Mouse (Mus musculus): ENCODE measurements around the gene Rnf169. TPM values are rescaled to one million over a fixed set of nuclear protein-coding genes. Genes with fewer than 3 reads are reported as not detected.

The Rnf169 gene
- polyA plus RNA-seq, 1 experiment from 2014 or later, result 5.5 TPM

- no peak for ATAC-seq
- Histone ChIP-seq H3K4me2 (ENCODE audit: low read length) (no peak overlapping the region), H3K27me3 (replicated peaks; ENCODE audit: control insufficient read depth, insufficient read depth, low read length) (peaks cover 5% of the 10 kb centered on the region; the same call in 1 of the 2 replicates), H3K9me3 (ENCODE audit: control insufficient read depth, low read length) (no peaks in the 10 kb centered on the region), H3K4me1 (replicated peaks; ENCODE audit: control insufficient read depth, insufficient read depth, low read length) (peaks cover 13% of the 10 kb centered on the region), H3K36me3 (ENCODE audit: control insufficient read depth, insufficient read depth) (no peaks in the 10 kb centered on the region), H3K9ac (replicated peaks; ENCODE audit: low read depth, low read length) (no peak overlapping the region), H3K27ac (ENCODE audit: low read length) (no peak overlapping the region), H3K4me3 (replicated peaks; ENCODE audit: low read length) (no peak overlapping the region)
- 86% methylated on average over 10 of the region's 10 CpGs for WGBS
Observed at GRCm38 (mm10) chr7:99914316-99914715, 65.9 kb downstream of the Rnf169 start.

DNA sequence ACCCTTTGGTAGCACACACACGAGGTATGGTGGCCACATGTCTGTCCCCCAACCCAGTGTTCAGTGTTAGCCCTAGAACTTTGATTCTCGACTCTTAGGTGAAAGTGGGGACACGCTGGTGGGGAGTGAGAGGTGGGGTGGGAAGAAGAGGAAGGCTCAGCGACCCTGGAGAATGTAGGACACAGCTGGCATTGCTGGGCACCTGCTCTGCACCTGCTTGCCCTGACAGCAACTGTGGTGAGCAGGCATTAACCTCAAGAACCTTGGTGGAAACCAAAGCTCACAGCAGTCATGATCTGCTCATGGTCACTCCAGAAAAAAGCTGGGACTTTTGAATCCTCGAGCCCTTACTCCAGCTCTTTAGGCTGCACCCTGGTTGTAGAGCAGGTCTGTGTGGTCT lies 69.2 kb downstream of the Rnf169 start:
- Histone ChIP-seq H3K9me3 (ENCODE audit: control insufficient read depth, low read length) (no peaks in the 10 kb centered on the region), H3K4me3 (replicated peaks; ENCODE audit: low read length) (no peak overlapping the region), H3K9ac (replicated peaks; ENCODE audit: low read depth, low read length) (no peak overlapping the region), H3K27me3 (replicated peaks; ENCODE audit: control insufficient read depth, insufficient read depth, low read length) (no peaks in the 10 kb centered on the region), H3K36me3 (ENCODE audit: control insufficient read depth, insufficient read depth) (no peaks in the 10 kb centered on the region), H3K4me1 (replicated peaks; ENCODE audit: control insufficient read depth, insufficient read depth, low read length) (no peaks in the 10 kb centered on the region), H3K4me2 (ENCODE audit: low read length) (no peak overlapping the region), H3K27ac (ENCODE audit: low read length) (no peak overlapping the region)
- 76% methylated on average over 5 of the region's 5 CpGs for WGBS
- no peak for ATAC-seq

GRCm38 (mm10) chr7:99907463-99907862 lies 72.8 kb downstream of the Rnf169 start:
- Histone ChIP-seq H3K27ac (ENCODE audit: low read length) (no peak overlapping the region), H3K4me3 (replicated peaks; ENCODE audit: low read length) (no peak overlapping the region), H3K27me3 (replicated peaks; ENCODE audit: control insufficient read depth, insufficient read depth, low read length) (no peaks in the 10 kb centered on the region), H3K9me3 (ENCODE audit: control insufficient read depth, low read length) (no peaks in the 10 kb centered on the region), H3K36me3 (ENCODE audit: control insufficient read depth, insufficient read depth) (no peaks in the 10 kb centered on the region), H3K9ac (replicated peaks; ENCODE audit: low read depth, low read length) (no peak overlapping the region), H3K4me2 (ENCODE audit: low read length) (no peak overlapping the region), H3K4me1 (replicated peaks; ENCODE audit: control insufficient read depth, insufficient read depth, low read length) (no peaks in the 10 kb centered on the region)
- 86% methylated on average over 3 of the region's 3 CpGs for WGBS
- no peak for ATAC-seq

DNA sequence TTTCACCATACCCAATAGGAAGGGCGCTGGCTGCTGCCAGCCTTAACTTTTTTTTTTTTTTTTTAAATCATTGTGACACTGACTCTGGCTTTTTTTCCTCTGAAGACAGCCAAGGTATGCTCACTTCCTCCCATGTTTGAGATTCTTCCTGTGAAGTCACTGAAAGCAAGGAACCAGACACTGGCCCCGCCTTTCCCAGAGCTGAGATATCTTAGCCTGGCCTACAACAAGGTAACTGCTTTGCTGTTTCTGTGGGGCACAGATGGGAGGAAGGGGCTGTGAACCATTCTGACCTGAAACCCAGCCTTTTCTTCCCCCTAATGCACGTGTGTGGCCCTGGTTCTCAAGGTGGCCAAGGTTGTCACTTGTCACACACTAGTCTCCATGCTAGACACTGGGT lies 73.9 kb downstream of the Rnf169 start:
- Histone ChIP-seq H3K27me3 (replicated peaks; ENCODE audit: control insufficient read depth, insufficient read depth, low read length) (no peaks in the 10 kb centered on the region), H3K4me3 (replicated peaks; ENCODE audit: low read length) (no peak overlapping the region), H3K9me3 (ENCODE audit: control insufficient read depth, low read length) (no peaks in the 10 kb centered on the region), H3K4me2 (ENCODE audit: low read length) (no peak overlapping the region), H3K9ac (replicated peaks; ENCODE audit: low read depth, low read length) (no peak overlapping the region), H3K36me3 (ENCODE audit: control insufficient read depth, insufficient read depth) (no peaks in the 10 kb centered on the region), H3K4me1 (replicated peaks; ENCODE audit: control insufficient read depth, insufficient read depth, low read length) (no peaks in the 10 kb centered on the region), H3K27ac (ENCODE audit: low read length) (no peak overlapping the region)
- WGBS, result 88% methylated on average over 3 of the region's 3 CpGs
- ATAC-seq, result no peak

DNA sequence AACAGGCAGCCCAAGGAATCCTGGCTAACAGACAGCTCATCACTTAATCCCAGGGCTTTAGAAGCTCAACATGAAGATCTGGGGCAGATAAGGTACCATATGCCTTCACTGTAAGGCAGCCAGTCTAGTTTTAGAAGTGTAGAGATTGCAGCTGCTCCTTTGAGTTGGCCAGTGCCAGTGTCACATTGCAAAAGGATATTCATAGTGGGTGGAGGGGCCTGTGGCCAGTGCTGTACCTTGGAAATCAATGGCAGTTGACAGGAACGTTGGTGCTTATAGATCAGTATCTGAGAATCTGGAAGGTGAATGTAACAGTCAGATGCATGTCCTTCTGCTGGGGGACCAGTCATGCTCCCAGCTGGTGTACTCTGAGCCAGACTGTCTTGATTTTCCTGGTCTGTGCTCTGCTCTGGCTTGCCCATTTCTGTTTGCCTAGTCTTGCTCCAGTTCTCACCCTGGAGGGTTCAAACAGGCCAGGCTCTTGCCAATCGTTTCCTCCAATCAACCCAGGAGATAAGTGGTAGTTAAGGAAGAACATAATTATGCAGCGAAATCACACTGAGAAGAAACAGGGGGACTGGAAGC lies 75.7 kb downstream of the Rnf169 start:
- Histone ChIP-seq H3K9me3 (ENCODE audit: control insufficient read depth, low read length) (no peaks in the 10 kb centered on the region), H3K4me3 (replicated peaks; ENCODE audit: low read length) (no peak overlapping the region), H3K27me3 (replicated peaks; ENCODE audit: control insufficient read depth, insufficient read depth, low read length) (no peaks in the 10 kb centered on the region), H3K4me1 (replicated peaks; ENCODE audit: control insufficient read depth, insufficient read depth, low read length) (no peaks in the 10 kb centered on the region), H3K9ac (replicated peaks; ENCODE audit: low read depth, low read length) (no peak overlapping the region), H3K36me3 (ENCODE audit: control insufficient read depth, insufficient read depth) (no peaks in the 10 kb centered on the region), H3K4me2 (ENCODE audit: low read length) (no peak overlapping the region), H3K27ac (ENCODE audit: low read length) (no peak overlapping the region)
- ATAC-seq, result no peak
- WGBS, result 68% methylated on average over 3 of the region's 3 CpGs

DNA sequence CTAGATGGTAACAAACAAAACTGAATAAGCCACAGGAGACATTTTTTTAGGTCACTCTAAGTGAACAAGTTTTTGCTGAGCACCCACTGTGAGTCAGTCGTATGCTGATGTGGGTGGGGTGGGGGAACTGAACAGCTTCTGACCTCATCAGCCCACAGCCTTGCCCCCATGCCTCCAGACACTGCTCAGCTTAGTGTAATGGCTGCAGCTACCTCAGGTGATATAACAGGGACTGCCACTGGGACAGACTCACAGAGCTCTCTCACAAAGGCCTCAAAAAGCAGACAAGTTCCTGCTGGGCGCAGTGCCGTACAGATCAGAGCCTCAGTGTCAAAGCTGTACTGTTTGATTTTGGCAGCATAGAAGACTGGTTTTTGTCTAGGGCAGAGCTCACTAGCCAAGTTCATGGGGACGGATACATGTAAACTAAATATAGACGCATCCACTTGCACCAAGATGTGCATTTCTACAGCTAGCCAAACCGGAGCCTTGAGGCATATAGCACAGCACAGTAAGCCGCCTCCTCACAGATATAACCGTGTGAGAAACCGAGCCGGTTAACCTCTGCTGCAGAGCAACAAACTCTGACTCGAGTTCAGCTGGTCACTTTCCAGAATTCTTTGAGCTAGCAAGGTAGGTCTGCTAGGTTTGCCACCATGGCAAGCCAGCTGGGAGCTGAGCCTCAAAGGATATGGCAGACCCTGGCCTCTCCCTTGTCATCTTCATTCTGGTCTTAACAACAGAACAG lies 77.2 kb downstream of the Rnf169 start:
- Histone ChIP-seq H3K36me3 (ENCODE audit: control insufficient read depth, insufficient read depth) (no peaks in the 10 kb centered on the region), H3K27me3 (replicated peaks; ENCODE audit: control insufficient read depth, insufficient read depth, low read length) (no peaks in the 10 kb centered on the region), H3K4me2 (ENCODE audit: low read length) (no peak overlapping the region), H3K27ac (ENCODE audit: low read length) (no peak overlapping the region), H3K9ac (replicated peaks; ENCODE audit: low read depth, low read length) (no peak overlapping the region), H3K9me3 (ENCODE audit: control insufficient read depth, low read length) (no peaks in the 10 kb centered on the region), H3K4me1 (replicated peaks; ENCODE audit: control insufficient read depth, insufficient read depth, low read length) (no peaks in the 10 kb centered on the region), H3K4me3 (replicated peaks; ENCODE audit: low read length) (no peak overlapping the region)
- 67% methylated on average over 11 of the region's 11 CpGs for WGBS
- ATAC-seq, result no peak

- Histone ChIP-seq H3K36me3 (ENCODE audit: control insufficient read depth, insufficient read depth) (no peaks in the 10 kb centered on the region), H3K4me3 (replicated peaks; ENCODE audit: low read length) (no peak overlapping the region), H3K27me3 (replicated peaks; ENCODE audit: control insufficient read depth, insufficient read depth, low read length) (no peaks in the 10 kb centered on the region), H3K4me2 (ENCODE audit: low read length) (no peak overlapping the region), H3K27ac (ENCODE audit: low read length) (no peak overlapping the region), H3K9ac (replicated peaks; ENCODE audit: low read depth, low read length) (no peak overlapping the region), H3K4me1 (replicated peaks; ENCODE audit: control insufficient read depth, insufficient read depth, low read length) (no peaks in the 10 kb centered on the region), H3K9me3 (ENCODE audit: control insufficient read depth, low read length) (no peaks in the 10 kb centered on the region)
- no peak for ATAC-seq
- 75% methylated on average over 4 of the region's 4 CpGs for WGBS
Observed at GRCm38 (mm10) chr7:99902208-99902607, 78.0 kb downstream of the Rnf169 start.

DNA sequence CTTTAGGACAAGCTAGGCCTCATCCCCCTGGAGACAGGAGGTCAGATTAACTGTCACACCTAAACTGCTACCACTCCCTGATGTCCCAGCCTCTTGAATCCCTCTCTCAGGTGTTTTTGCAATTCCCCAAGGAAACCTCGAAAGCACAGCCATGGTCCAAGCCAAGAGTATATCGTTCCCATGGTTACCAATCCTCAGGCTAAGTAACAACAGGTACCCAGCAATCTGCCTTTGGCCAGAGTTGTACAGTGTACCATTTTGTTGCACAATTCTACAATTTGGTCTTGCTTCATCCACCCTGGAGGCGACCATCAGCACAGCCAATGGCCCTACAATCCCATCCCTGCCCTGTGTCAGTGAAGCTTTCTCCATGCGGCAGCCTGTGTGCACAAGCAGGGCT lies 83.3 kb downstream of the Rnf169 start:
- H3K27me3 ChIP-seq (replicated peaks; ENCODE audit: control insufficient read depth, insufficient read depth, low read length), result no peaks in the 10 kb centered on the region
- no peaks in the 10 kb centered on the region for H3K36me3 ChIP-seq (ENCODE audit: control insufficient read depth, insufficient read depth)
- H3K4me2 ChIP-seq (ENCODE audit: low read length), result no peak overlapping the region
- no peak for ATAC-seq
- WGBS, result 85% methylated on average over 4 of the region's 4 CpGs
- H3K4me1 ChIP-seq (replicated peaks; ENCODE audit: control insufficient read depth, insufficient read depth, low read length), result peaks cover 6% of the 10 kb centered on the region
- no peaks in the 10 kb centered on the region for H3K9me3 ChIP-seq (ENCODE audit: control insufficient read depth, low read length)
- no peak overlapping the region for H3K9ac ChIP-seq (replicated peaks; ENCODE audit: low read depth, low read length)
- H3K27ac ChIP-seq (ENCODE audit: low read length), result no peak overlapping the region
- no peak overlapping the region for H3K4me3 ChIP-seq (replicated peaks; ENCODE audit: low read length)

- 81% methylated on average over 6 of the region's 6 CpGs for WGBS
- ATAC-seq, result no peak
- Histone ChIP-seq H3K4me3 (replicated peaks; ENCODE audit: low read length) (no peak overlapping the region), H3K27ac (ENCODE audit: low read length) (peak overlapping the region; percentile 20; the same call in 1 of the 2 replicates), H3K27me3 (replicated peaks; ENCODE audit: control insufficient read depth, insufficient read depth, low read length) (no peaks in the 10 kb centered on the region), H3K4me1 (replicated peaks; ENCODE audit: control insufficient read depth, insufficient read depth, low read length) (peaks cover 6% of the 10 kb centered on the region), H3K9me3 (ENCODE audit: control insufficient read depth, low read length) (no peaks in the 10 kb centered on the region), H3K9ac (replicated peaks; ENCODE audit: low read depth, low read length) (no peak overlapping the region), H3K4me2 (ENCODE audit: low read length) (no peak overlapping the region), H3K36me3 (ENCODE audit: control insufficient read depth, insufficient read depth) (no peaks in the 10 kb centered on the region)
Observed at GRCm38 (mm10) chr7:99894478-99894877, 85.8 kb downstream of the Rnf169 start.
